Mouse (Mus musculus): ENCODE data around the gene Scp2.

DNA sequence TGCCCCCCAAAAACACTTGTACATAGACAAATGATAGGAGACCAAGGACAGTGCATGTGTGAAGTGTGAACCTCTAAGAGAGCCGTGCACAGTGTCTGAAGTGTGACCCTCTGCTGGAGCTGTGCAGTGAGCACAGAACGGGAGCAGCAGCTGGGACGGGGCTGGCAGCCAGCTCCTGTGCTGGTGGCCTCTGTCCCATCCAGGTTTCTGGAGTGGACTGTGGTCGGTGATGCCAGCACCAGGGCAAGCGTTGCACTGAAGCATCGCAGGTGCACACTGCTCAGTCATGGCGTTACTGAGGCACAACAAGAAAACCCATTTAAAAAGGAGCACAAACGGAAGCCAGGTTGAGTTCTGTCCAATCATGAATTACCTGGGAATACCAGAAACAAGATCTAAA, 98.7 kb downstream of the Scp2 start:
- TF ChIP-seq POLR2A (IDR thresholded peaks at IDR 0.05; ENCODE audit: extremely low read depth, insufficient read depth, low read length) (no peak), CTCF (IDR thresholded peaks at IDR 0.05; ENCODE audit: low read depth, low read length) (no peak)
